Mouse (Mus musculus) frontal cortex, postnatal 10 days (tissue): ENCODE measurements around the gene Stat6.

Source experiments
- DNase-seq, 2 experiments: peaks; one replicate each; pipeline ENCODE4 v3.0.0; 2022; ENCODE audit warnings: low spot score in 2 of 2, mixed read lengths in 1 of 2

Gene Stat6

GRCm38 (mm10) chr10:127615034-127615374 is 27.8 kb upstream of the Stat6 start:
- no peak for DNase-seq

- DNase-seq: no peak
Measured at GRCm38 (mm10) chr10:127615591-127615990, 27.2 kb upstream of the Stat6 start.

GRCm38 (mm10) chr10:127616261-127616679 is 26.5 kb upstream of the Stat6 start:
- no peak for DNase-seq

GRCm38 (mm10) chr10:127617294-127617693 is 25.5 kb upstream of the Stat6 start:
- DNase-seq: no peak

- DNase-seq: no peak
Measured at GRCm38 (mm10) chr10:127618173-127618572, 24.6 kb upstream of the Stat6 start.

- DNase-seq: no peak
Measured at GRCm38 (mm10) chr10:127619119-127619721, 23.6 kb upstream of the Stat6 start.

- DNase-seq: peak in 1 of 2 experiments; percentile 33
Measured at GRCm38 (mm10) chr10:127619941-127620405, 22.8 kb upstream of the Stat6 start.

GRCm38 (mm10) chr10:127620406-127621190 is 22.2 kb upstream of the Stat6 start, which contains the start of gene Lrp1:
Lrp1 (minus strand) TSS chr10:127621148.
- DNase-seq: peak; percentile 63 to 66

GRCm38 (mm10) chr10:127621191-127622056 is 21.4 kb upstream of the Stat6 start:
- peak; percentile 86 to 88 for DNase-seq

GRCm38 (mm10) chr10:127622057-127622392 is 20.8 kb upstream of the Stat6 start:
- DNase-seq: no peak

- DNase-seq: no peak
Measured at GRCm38 (mm10) chr10:127622661-127623060, 20.1 kb upstream of the Stat6 start.

GRCm38 (mm10) chr10:127623439-127624216 is 19.2 kb upstream of the Stat6 start:
- DNase-seq: no peak

- DNase-seq: peak in 1 of 2 experiments; percentile 35
Measured at GRCm38 (mm10) chr10:127626433-127626832, 16.4 kb upstream of the Stat6 start.

- no peak for DNase-seq
Measured at GRCm38 (mm10) chr10:127631261-127632214, 11.2 kb upstream of the Stat6 start.

GRCm38 (mm10) chr10:127632668-127633271 is 10.0 kb upstream of the Stat6 start:
- no peak for DNase-seq

GRCm38 (mm10) chr10:127640421-127640820 is 2.4 kb upstream of the Stat6 start:
- DNase-seq: no peak

GRCm38 (mm10) chr10:127641861-127642771 is 670 bp upstream of the Stat6 start:
- peak; percentile 43 to 80 for DNase-seq

- no peak for DNase-seq
Measured at GRCm38 (mm10) chr10:127643553-127644238, 910 bp downstream of the Stat6 start.
